Mouse (Mus musculus): ENCODE data around the gene Enc1. TPM values are rescaled to one million over a fixed set of nuclear protein-coding genes. Genes with fewer than 3 reads are reported as not detected.

Enc1 gene
- polyA plus RNA-seq, 1 experiment from 2014 or later = 6.0 TPM

GRCm38 (mm10) chr13:97233092-97233491 is 7.8 kb upstream of the Enc1 start:
- ATAC-seq = no peak
- no peaks in the 10 kb centered on the region for H3K9me3 ChIP-seq
- H3K9ac ChIP-seq = no peak overlapping the region
- H3K27me3 ChIP-seq (replicated peaks) = no peaks in the 10 kb centered on the region
- H3K4me1 ChIP-seq (replicated peaks) = no peaks in the 10 kb centered on the region
- 68% methylated on average over 2 of the region's 2 CpGs for WGBS
- H3K4me3 ChIP-seq (replicated peaks) = no peak overlapping the region
- H3K4me2 ChIP-seq (replicated peaks) = no peak overlapping the region
- no peaks in the 10 kb centered on the region for H3K36me3 ChIP-seq
- H3K27ac ChIP-seq = no peak overlapping the region

- Histone ChIP-seq H3K4me3 (replicated peaks) (peak overlapping the region; percentile 19; the same call in 1 of the 2 replicates), H3K9ac (peak overlapping the region; percentile 20; the same call in 1 of the 2 replicates), H3K9me3 (no peaks in the 10 kb centered on the region), H3K4me2 (replicated peaks) (peak overlapping the region; percentile 63), H3K27ac (no peak overlapping the region), H3K27me3 (replicated peaks) (no peaks in the 10 kb centered on the region), H3K4me1 (replicated peaks) (peaks cover 14% of the 10 kb centered on the region), H3K36me3 (no peaks in the 10 kb centered on the region)
- 0 out of 2 replicates have a peak, but pooled peaks have one; percentile 35 for ATAC-seq
- WGBS = 14% methylated on average over 17 of the region's 17 CpGs
Measured at GRCm38 (mm10) chr13:97234785-97235417, 6.0 kb upstream of the Enc1 start.

- Histone ChIP-seq H3K27ac (no peak overlapping the region), H3K27me3 (replicated peaks) (no peaks in the 10 kb centered on the region), H3K9ac (no peak overlapping the region), H3K4me2 (replicated peaks) (no peak overlapping the region), H3K36me3 (no peaks in the 10 kb centered on the region), H3K4me3 (replicated peaks) (no peak overlapping the region), H3K9me3 (no peaks in the 10 kb centered on the region), H3K4me1 (replicated peaks) (peaks cover 18% of the 10 kb centered on the region)
- no peak for ATAC-seq
- WGBS = 76% methylated on average over 6 of the region's 6 CpGs
Measured at GRCm38 (mm10) chr13:97235911-97236310, 5.0 kb upstream of the Enc1 start.

GRCm38 (mm10) chr13:97237700-97238099 is 3.2 kb upstream of the Enc1 start:
- H3K36me3 ChIP-seq = no peaks in the 10 kb centered on the region
- peaks cover 21% of the 10 kb centered on the region for H3K4me1 ChIP-seq (replicated peaks)

GRCm38 (mm10) chr13:97238181-97238981 is 2.5 kb upstream of the Enc1 start:
- ATAC-seq = peak; percentile 68
- H3K4me2 ChIP-seq (replicated peaks) = peak overlapping the region; percentile 92
- 31% methylated on average over 16 of the region's 16 CpGs for WGBS

More at GRCm38 (mm10) chr13:97237700-97238099, 3.2 kb upstream of the Enc1 start:
- Histone ChIP-seq H3K27me3 (replicated peaks) (no peaks in the 10 kb centered on the region), H3K9me3 (no peaks in the 10 kb centered on the region), H3K4me3 (replicated peaks) (no peak overlapping the region), H3K4me2 (replicated peaks) (no peak overlapping the region), H3K9ac (no peak overlapping the region), H3K27ac (peak overlapping the region; percentile 9; the same call in 1 of the 2 replicates)
- ATAC-seq = no peak
- 54% methylated on average over 3 of the region's 3 CpGs for WGBS

GRCm38 (mm10) chr13:97239343-97240180 is 1.3 kb upstream of the Enc1 start:
- H3K4me3 ChIP-seq (replicated peaks) = no peak overlapping the region
- H3K9me3 ChIP-seq = no peaks in the 10 kb centered on the region
- H3K27me3 ChIP-seq (replicated peaks) = no peaks in the 10 kb centered on the region
- H3K36me3 ChIP-seq = no peaks in the 10 kb centered on the region
- H3K4me2 ChIP-seq (replicated peaks) = peak overlapping the region; percentile 92
- WGBS = 6% methylated on average over 23 of the region's 23 CpGs
- peaks cover 38% of the 10 kb centered on the region for H3K4me1 ChIP-seq (replicated peaks)
- 0 out of 2 replicates have a peak overlapping the region, but pooled peaks have one; percentile 11 for H3K9ac ChIP-seq
- H3K27ac ChIP-seq = peak overlapping the region; percentile 83
- no peak for ATAC-seq

More at GRCm38 (mm10) chr13:97238181-97238981, 2.5 kb upstream of the Enc1 start:
- H3K27ac ChIP-seq = peak overlapping the region; percentile 83
- H3K9me3 ChIP-seq = no peaks in the 10 kb centered on the region
- no peak overlapping the region for H3K9ac ChIP-seq
- no peaks in the 10 kb centered on the region for H3K36me3 ChIP-seq
- H3K27me3 ChIP-seq (replicated peaks) = no peaks in the 10 kb centered on the region
- H3K4me1 ChIP-seq (replicated peaks) = peaks cover 27% of the 10 kb centered on the region
- H3K4me3 ChIP-seq (replicated peaks) = no peak overlapping the region

GRCm38 (mm10) chr13:97240279-97240964 is 483 bp upstream of the Enc1 start:
- WGBS = under 1% methylated on average over 36 of the region's 36 CpGs

GRCm38 (mm10) chr13:97241787-97242280 is 929 bp downstream of the Enc1 start:
- H3K4me1 ChIP-seq (replicated peaks) = peaks cover 42% of the 10 kb centered on the region
- H3K4me3 ChIP-seq (replicated peaks) = peak overlapping the region; percentile 84
- peaks cover 14% of the 10 kb centered on the region; the same call in 1 of the 2 replicates for H3K36me3 ChIP-seq
- peak overlapping the region; percentile 94 for H3K9ac ChIP-seq
- H3K27ac ChIP-seq = peak overlapping the region; percentile 95
- H3K9me3 ChIP-seq = no peaks in the 10 kb centered on the region
- ATAC-seq = no peak
- H3K4me2 ChIP-seq (replicated peaks) = peak overlapping the region; percentile 92
- WGBS = under 1% methylated on average over 20 of the region's 20 CpGs
- no peaks in the 10 kb centered on the region for H3K27me3 ChIP-seq (replicated peaks)

More at GRCm38 (mm10) chr13:97240279-97240964, 483 bp upstream of the Enc1 start:
- Histone ChIP-seq H3K27me3 (replicated peaks) (no peaks in the 10 kb centered on the region), H3K4me1 (replicated peaks) (peaks cover 38% of the 10 kb centered on the region), H3K9me3 (no peaks in the 10 kb centered on the region), H3K27ac (peak overlapping the region; percentile 98), H3K4me3 (replicated peaks) (peak overlapping the region; percentile 84), H3K9ac (peak overlapping the region; percentile 71), H3K4me2 (replicated peaks) (peak overlapping the region; percentile 92), H3K36me3 (0 out of 2 replicates have a peak, but pooled peaks cover 5% of the 10 kb centered on the region)
- ATAC-seq = peak; percentile 62

- Histone ChIP-seq H3K27me3 (replicated peaks) (no peaks in the 10 kb centered on the region), H3K9me3 (no peaks in the 10 kb centered on the region), H3K27ac (0 out of 2 replicates have a peak overlapping the region, but pooled peaks have one; percentile 11), H3K36me3 (peaks cover 18% of the 10 kb centered on the region; the same call in 1 of the 2 replicates), H3K9ac (peak overlapping the region; percentile 94), H3K4me1 (replicated peaks) (peaks cover 45% of the 10 kb centered on the region), H3K4me3 (replicated peaks) (peak overlapping the region; percentile 84), H3K4me2 (replicated peaks) (peak overlapping the region; percentile 92)
- 12% methylated on average over 6 of the region's 6 CpGs for WGBS
- no peak for ATAC-seq
Measured at GRCm38 (mm10) chr13:97242716-97243115, 1.8 kb downstream of the Enc1 start.

GRCm38 (mm10) chr13:97243962-97244711 is 3.2 kb downstream of the Enc1 start:
- 39% methylated on average over 15 of the region's 15 CpGs for WGBS
- Histone ChIP-seq H3K9ac (no peak overlapping the region), H3K27ac (no peak overlapping the region), H3K4me1 (replicated peaks) (peaks cover 49% of the 10 kb centered on the region), H3K9me3 (no peaks in the 10 kb centered on the region), H3K27me3 (replicated peaks) (no peaks in the 10 kb centered on the region), H3K4me2 (replicated peaks) (peak overlapping the region; percentile 92), H3K4me3 (replicated peaks) (peak overlapping the region; percentile 84), H3K36me3 (peaks cover 23% of the 10 kb centered on the region; the same call in 1 of the 2 replicates)
- ATAC-seq = no peak
